In genomic region chr4:132515369-132516155, GRCm38 (mm10) we compare ENCODE assay signal across 8 mouse cellular contexts. TPM values are rescaled to one million over a fixed set of nuclear protein-coding genes. Genes with fewer than 3 reads are reported as not detected.
DNase-seq lines count a peak whose midpoint lies in the region; ATAC-seq and TF ChIP-seq lines count a peak whose summit lies in the region.

No protein-coding gene starts in this region.

- H3K36me3 ChIP-seq in heart, embryonic 11.5 days (ENCODE audit: control insufficient read depth, insufficient read depth, low read length) = no peaks in the 10 kb centered on the region
- no peaks in the 10 kb centered on the region for H3K36me3 ChIP-seq in kidney, embryonic 16.5 days (ENCODE audit: insufficient read depth, low read length)
- no peaks in the 10 kb centered on the region for H3K36me3 ChIP-seq in liver, adult 2 months (ENCODE audit: control insufficient read depth, insufficient read depth, low read length)
- H3K36me3 ChIP-seq in myocyte (ENCODE audit: control insufficient read depth, insufficient read depth) = no peaks in the 10 kb centered on the region
- no peaks in the 10 kb centered on the region for H3K36me3 ChIP-seq in splenic B cell, adult 2 months (ENCODE audit: control insufficient read depth, insufficient read depth, low read length, poor library complexity, severe bottlenecking)

- ATAC-seq in erythroblast, adult 5-6 weeks (replicated peaks; ENCODE audit: low FRiP score, poor library complexity, severe bottlenecking) = peak; percentile 84
- ATAC-seq in heart, embryonic 11.5 days (replicated peaks; ENCODE audit: insufficient number of reproducible peaks, low FRiP score, low TSS enrichment) = peak; percentile 92
- ATAC-seq in kidney, embryonic 16.5 days (ENCODE audit: low FRiP score, low TSS enrichment) = peak; percentile 96

- peak overlapping the region; percentile 36 for H3ac ChIP-seq in myocyte (ENCODE audit: control insufficient read depth, insufficient read length)

- H3K27ac ChIP-seq in heart, embryonic 11.5 days (ENCODE audit: low read depth, low read length) = peak overlapping the region; percentile 85
- peak overlapping the region; percentile 98 for H3K27ac ChIP-seq in kidney, embryonic 16.5 days (ENCODE audit: low read length)
- H3K27ac ChIP-seq in liver, adult 2 months (replicated peaks; ENCODE audit: insufficient read depth, low read depth, low read length) = peak overlapping the region; percentile 94

- DNase-seq in B cell, adult 2 months = peak; percentile 84 to 89
- peak; percentile 99 for DNase-seq in brain, adult 2 months (ENCODE audit: low read depth, low spot score)
- peak; percentile 99 for DNase-seq in liver, adult 2 months (ENCODE audit: extremely low read depth, low read depth, low spot score)
- peak; percentile 98 for DNase-seq in splenic B cell, adult 2 months (ENCODE audit: low read depth, low spot score)

- H3K4me2 ChIP-seq in heart, embryonic 11.5 days = peak overlapping the region; percentile 97
- H3K4me2 ChIP-seq in kidney, embryonic 16.5 days (replicated peaks; ENCODE audit: low read depth, low read length) = peak overlapping the region; percentile 97
- peak overlapping the region; percentile 100 for H3K4me2 ChIP-seq in myocyte (ENCODE audit: low read depth)

- peak overlapping the region; percentile 58 for H3K4me3 ChIP-seq in heart, embryonic 11.5 days (ENCODE audit: low read depth, low read length)
- H3K4me3 ChIP-seq in kidney, embryonic 16.5 days (ENCODE audit: low read length) = peak overlapping the region; percentile 59
- peak overlapping the region; percentile 56 for H3K4me3 ChIP-seq in liver, adult 2 months (ENCODE audit: insufficient read depth, low read depth, low read length)
- peak overlapping the region; percentile 32 for H3K4me3 ChIP-seq in myocyte

- H3K79me2 ChIP-seq in liver, adult 2 months (ENCODE audit: control insufficient read depth, insufficient read depth, low read length) = no peaks in the 10 kb centered on the region
- H3K79me2 ChIP-seq in myocyte (ENCODE audit: control insufficient read depth, insufficient read depth) = no peaks in the 10 kb centered on the region

- 20% methylated on average over 22 of the region's 22 CpGs for WGBS in heart, embryonic 11.5 days (ENCODE audit: insufficient replicate concordance)
- 19% methylated on average over 22 of the region's 22 CpGs for WGBS in kidney, embryonic 16.5 days
- 22% methylated on average over 22 of the region's 22 CpGs for WGBS in liver, adult 2 months

- TF ChIP-seq POLR2A in liver, adult 2 months (IDR thresholded peaks at IDR 0.05; ENCODE audit: extremely low read depth, insufficient read depth, low read length) = peak; percentile 67; the same call in 1 of the 2 replicates
- TF ChIP-seq POLR2A in myocyte (IDR thresholded peaks at IDR 0.05; ENCODE audit: insufficient read length, low read depth) = peak; percentile 71

- TF ChIP-seq CTCF in liver, adult 2 months (IDR thresholded peaks at IDR 0.05; ENCODE audit: low read depth, low read length) = no peak

- H3K4me1 ChIP-seq in heart, embryonic 11.5 days (ENCODE audit: control insufficient read depth, insufficient read depth, low read length) = peaks cover 8% of the 10 kb centered on the region
- peaks cover 19% of the 10 kb centered on the region for H3K4me1 ChIP-seq in kidney, embryonic 16.5 days (ENCODE audit: insufficient read depth, low read length)
- peaks cover 6% of the 10 kb centered on the region for H3K4me1 ChIP-seq in liver, adult 2 months (ENCODE audit: control insufficient read depth, insufficient read depth, low read length)

- no peaks in the 10 kb centered on the region for H3K9me3 ChIP-seq in heart, embryonic 11.5 days (replicated peaks; ENCODE audit: control insufficient read depth, low read length)
- H3K9me3 ChIP-seq in kidney, embryonic 16.5 days (ENCODE audit: low read length) = no peaks in the 10 kb centered on the region

- H3K27me3 ChIP-seq in heart, embryonic 11.5 days (ENCODE audit: control insufficient read depth, insufficient read depth, low read length) = no peaks in the 10 kb centered on the region
- H3K27me3 ChIP-seq in kidney, embryonic 16.5 days (ENCODE audit: insufficient read depth, low read length) = no peaks in the 10 kb centered on the region
- H3K27me3 ChIP-seq in liver, adult 2 months (ENCODE audit: control insufficient read depth, insufficient read depth, low read length) = no peaks in the 10 kb centered on the region
- H3K27me3 ChIP-seq in myocyte (ENCODE audit: control insufficient read depth, insufficient read depth, insufficient read length) = no peaks in the 10 kb centered on the region
- no peaks in the 10 kb centered on the region for H3K27me3 ChIP-seq in splenic B cell, adult 2 months (ENCODE audit: control insufficient read depth, insufficient read depth, low read length, poor library complexity, severe bottlenecking)

- H3K9ac ChIP-seq in heart, embryonic 11.5 days (ENCODE audit: low read depth, low read length) = peak overlapping the region; percentile 70
- H3K9ac ChIP-seq in kidney, embryonic 16.5 days (replicated peaks; ENCODE audit: low read length) = peak overlapping the region; percentile 72
- peak overlapping the region; percentile 77 for H3K9ac ChIP-seq in liver, adult 2 months (ENCODE audit: low read depth, low read length)

TF ChIP-seq in myocyte, 11 proteins besides CTCF, POLR2A, EP300 and RAD21:
- TF ChIP-seq MYOG (IDR thresholded peaks at IDR 0.05; ENCODE audit: control insufficient read depth in 1 of 3, insufficient read depth in 1 of 3, insufficient read length in 2 of 3, low read depth in 2 of 3) = no peak
- TF ChIP-seq E2F4 (IDR thresholded peaks at IDR 0.05; ENCODE audit: insufficient read depth) = no peak
- peak; percentile 74 for TF ChIP-seq POLR2AphosphoS2 (IDR thresholded peaks at IDR 0.05; ENCODE audit: insufficient read length, low read depth)

RNA-seq across cellular contexts. Expression of gene Sesn2, which starts 5.3 kb away (rescaled TPM):
- total RNA-seq in erythroblast, adult 5-6 weeks (2015; ENCODE audit: low replicate concordance) = 3.7 and 4.6 TPM in 2 replicates
- total RNA-seq in erythroblast, adult 5-6 weeks (2017; ENCODE audit: low replicate concordance) = 5.8 and 6.6 TPM in 2 replicates
- 4.1 and 6.2 TPM in 2 replicates for polyA plus RNA-seq in heart, embryonic 11.5 days (2014; fragmentation: Nextera tagmentation; extraction: Ambion mirVana)
- 20.4 and 21.2 TPM in 2 replicates for polyA plus RNA-seq in kidney, embryonic 16.5 days (2015; fragmentation: Nextera tagmentation; extraction: Ambion mirVana)
- 2.7 and 3.6 TPM in 2 replicates for total RNA-seq in liver, adult 2 months (2014; rRNA removed)
- 5.5 and 6.0 TPM in 2 replicates for polyA plus RNA-seq in liver, adult 2 months (2012; rRNA removed)
- 71.5 TPM for polyA plus RNA-seq in myocyte (2012; fragmentation: generic; extraction: Trizol)

RNA-seq across cellular contexts. Expression of gene Atpif1, which starts 17.9 kb away (rescaled TPM):
- 715 and 778 TPM in 2 replicates for total RNA-seq in erythroblast, adult 5-6 weeks (2015; ENCODE audit: low replicate concordance)
- 2,175 and 2,816 TPM in 2 replicates for total RNA-seq in erythroblast, adult 5-6 weeks (2017; ENCODE audit: low replicate concordance)
- 1,210 and 1,262 TPM in 2 replicates for polyA plus RNA-seq in heart, embryonic 11.5 days (2014; fragmentation: Nextera tagmentation; extraction: Ambion mirVana)
- polyA plus RNA-seq in kidney, embryonic 16.5 days (2015; fragmentation: Nextera tagmentation; extraction: Ambion mirVana) = 1,057 and 1,144 TPM in 2 replicates
- 59.5 and 87.1 TPM in 2 replicates for total RNA-seq in liver, adult 2 months (2014; rRNA removed)
- polyA plus RNA-seq in liver, adult 2 months (2012; rRNA removed) = 25.9 and 26.2 TPM in 2 replicates
- polyA plus RNA-seq in myocyte (2012; fragmentation: generic; extraction: Trizol) = 477 TPM

RNA-seq across cellular contexts. Expression of gene Dnajc8, which starts 19.8 kb away (rescaled TPM):
- total RNA-seq in erythroblast, adult 5-6 weeks (2015; ENCODE audit: low replicate concordance) = 75.0 and 117 TPM in 2 replicates
- 262 and 314 TPM in 2 replicates for total RNA-seq in erythroblast, adult 5-6 weeks (2017; ENCODE audit: low replicate concordance)
- polyA plus RNA-seq in heart, embryonic 11.5 days (2014; fragmentation: Nextera tagmentation; extraction: Ambion mirVana) = 157 and 162 TPM in 2 replicates
- polyA plus RNA-seq in kidney, embryonic 16.5 days (2015; fragmentation: Nextera tagmentation; extraction: Ambion mirVana) = 159 and 164 TPM in 2 replicates
- 17.0 and 26.1 TPM in 2 replicates for total RNA-seq in liver, adult 2 months (2014; rRNA removed)
- 9.7 and 10.4 TPM in 2 replicates for polyA plus RNA-seq in liver, adult 2 months (2012; rRNA removed)
- polyA plus RNA-seq in myocyte (2012; fragmentation: generic; extraction: Trizol) = 95.1 TPM

RNA-seq across cellular contexts. Expression of gene Ptafr, which starts 48.3 kb away (rescaled TPM):
- 3.1 and 9.0 TPM in 2 replicates for total RNA-seq in erythroblast, adult 5-6 weeks (2015; ENCODE audit: low replicate concordance)
- total RNA-seq in erythroblast, adult 5-6 weeks (2017; ENCODE audit: low replicate concordance) = 6.6 and 7.7 TPM in 2 replicates
- 0.23 and 0.40 TPM in 2 replicates for polyA plus RNA-seq in heart, embryonic 11.5 days (2014; fragmentation: Nextera tagmentation; extraction: Ambion mirVana)
- polyA plus RNA-seq in kidney, embryonic 16.5 days (2015; fragmentation: Nextera tagmentation; extraction: Ambion mirVana) = 0.29 and 0.54 TPM in 2 replicates
- 1.0 and 1.3 TPM in 2 replicates for total RNA-seq in liver, adult 2 months (2014; rRNA removed)
- 0.73 and 1.0 TPM in 2 replicates for polyA plus RNA-seq in liver, adult 2 months (2012; rRNA removed)
- polyA plus RNA-seq in myocyte (2012; fragmentation: generic; extraction: Trizol) = not detected

RNA-seq across cellular contexts. Expression of gene Med18, which starts 51.8 kb away (rescaled TPM):
- 2.5 and 5.6 TPM in 2 replicates for total RNA-seq in erythroblast, adult 5-6 weeks (2015; ENCODE audit: low replicate concordance)
- total RNA-seq in erythroblast, adult 5-6 weeks (2017; ENCODE audit: low replicate concordance) = 2.8 and 4.0 TPM in 2 replicates
- 12.4 and 17.4 TPM in 2 replicates for polyA plus RNA-seq in heart, embryonic 11.5 days (2014; fragmentation: Nextera tagmentation; extraction: Ambion mirVana)
- 21.0 and 22.2 TPM in 2 replicates for polyA plus RNA-seq in kidney, embryonic 16.5 days (2015; fragmentation: Nextera tagmentation; extraction: Ambion mirVana)
- total RNA-seq in liver, adult 2 months (2014; rRNA removed) = 3.8 TPM in 2 replicates
- polyA plus RNA-seq in liver, adult 2 months (2012; rRNA removed) = 1.0 and 1.4 TPM in 2 replicates
- 5.3 TPM for polyA plus RNA-seq in myocyte (2012; fragmentation: generic; extraction: Trizol)

Comparison
In these comparisons a context has a peak if more than half of its experiments do, and no peak if none do; other contexts are left out.
1. Peak in every context shown above with its lines: DNase-seq, ATAC-seq, H3K4me3 ChIP-seq and H3K27ac ChIP-seq.
2. RNA of gene Atpif1, which starts 17.9 kb away (polyA plus RNA-seq): 1,210 to 1,262 TPM in heart, embryonic 11.5 days, 1,057 to 1,144 TPM in kidney, embryonic 16.5 days and 477 TPM in myocyte (single experiment); 25.9 to 26.2 TPM in liver, adult 2 months; every median in the first group is over 10 times any median in the second.